Mouse (Mus musculus): ENCODE measurements at regions not wholly inside any gene's neighbourhood (a gene's known extent, or its start where the extent isn't known, plus 50 kb on each side); places are given as distances from the start of the nearest gene placed in this dataset.

DNA sequence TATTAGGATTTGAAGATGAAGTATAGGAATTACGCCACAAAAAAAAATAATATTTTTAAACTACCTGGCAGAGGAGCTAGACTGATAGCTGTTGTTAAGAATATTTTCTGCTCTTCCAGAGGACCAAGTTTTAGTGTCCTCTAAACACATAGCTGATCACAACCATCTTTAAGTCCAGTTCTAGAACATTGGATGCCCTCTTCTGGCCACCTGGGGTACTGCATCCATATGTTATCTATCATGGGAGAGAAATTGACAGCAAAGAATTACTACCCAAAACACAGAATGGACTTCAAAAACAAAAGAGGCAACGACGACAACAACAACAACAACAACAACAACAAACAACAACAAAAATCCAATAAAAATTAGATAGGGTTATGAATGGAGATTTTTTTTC, 71.0 kb upstream of the Prl4a1 start:
- no peak for TF ChIP-seq CTCF (IDR thresholded peaks at IDR 0.05; ENCODE audit: borderline replicate concordance, insufficient read depth, low read depth, low read length)
- no peak for TF ChIP-seq POLR2A (IDR thresholded peaks at IDR 0.05; ENCODE audit: borderline replicate concordance, insufficient read depth, low read length)
